Mouse (Mus musculus): ENCODE measurements around the gene Tsfm. TPM values are rescaled to one million over a fixed set of nuclear protein-coding genes. Genes with fewer than 3 reads are reported as not detected.

Tsfm gene
- total RNA-seq, 2 experiments from 2014 or later: 25.8 to 28.0 TPM

DNA sequence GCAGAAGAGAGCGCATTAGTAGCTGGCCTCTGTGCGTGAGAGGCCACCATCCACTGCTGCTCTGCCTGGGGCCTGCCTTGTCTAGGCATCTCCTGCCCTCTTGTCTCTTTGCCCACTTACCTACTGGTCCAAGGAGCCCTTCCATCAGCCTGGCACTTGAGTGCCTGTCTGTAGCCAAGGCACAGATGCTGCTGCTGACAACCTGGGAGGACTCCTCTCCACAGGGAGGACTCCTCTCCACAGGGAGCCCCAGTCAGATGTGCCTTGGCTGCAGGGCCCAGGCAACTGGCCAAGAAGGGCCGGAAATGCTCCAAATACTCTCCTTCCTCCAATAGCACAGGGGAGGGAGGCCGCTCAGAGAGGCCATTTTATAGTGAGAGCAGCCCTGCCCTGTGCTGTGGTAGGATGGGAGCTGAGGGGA is 44.1 kb downstream of the Tsfm start:
- DNase-seq: peak; percentile 62 to 74

DNA sequence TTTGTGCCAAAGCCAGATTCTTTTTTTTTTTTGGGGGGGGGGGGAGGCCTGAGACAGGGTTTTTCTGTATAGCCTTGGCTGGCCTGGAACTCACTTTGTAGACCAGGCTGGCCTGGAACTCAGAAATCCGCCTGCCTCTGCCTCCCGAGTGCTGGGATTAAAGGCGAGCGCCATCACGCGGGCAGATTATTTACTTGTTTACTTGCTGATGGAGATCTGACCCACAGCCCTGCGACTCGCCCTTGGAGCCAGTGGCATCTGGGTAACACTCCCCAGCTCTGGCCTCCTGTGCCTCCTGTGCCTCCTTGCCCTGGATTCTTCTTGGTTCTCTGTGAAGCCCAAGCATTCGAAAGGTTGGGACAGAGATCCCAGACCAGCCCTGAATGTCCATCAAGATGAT is 45.1 kb downstream of the Tsfm start:
- DNase-seq: no peak

DNA sequence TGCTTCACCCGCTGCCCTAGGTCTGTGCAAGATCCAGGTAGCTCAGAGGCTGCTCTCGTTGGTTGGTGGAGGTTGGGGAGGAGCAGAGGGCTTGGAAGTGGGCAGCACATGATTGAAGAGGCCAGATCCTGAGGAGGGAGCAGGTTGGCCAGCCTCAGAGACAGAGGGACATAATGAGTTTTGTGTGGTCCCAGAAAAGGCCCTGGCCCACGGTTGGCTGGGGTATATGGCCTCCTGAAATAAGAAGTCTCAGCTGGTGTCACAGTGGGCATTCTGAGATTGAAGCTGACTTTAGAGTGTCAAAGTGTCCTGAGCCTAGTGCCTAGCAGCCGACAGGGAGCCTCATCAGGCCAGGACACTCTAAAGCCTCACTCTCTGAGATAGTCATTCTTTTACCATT is 45.5 kb downstream of the Tsfm start:
- DNase-seq: no peak

DNA sequence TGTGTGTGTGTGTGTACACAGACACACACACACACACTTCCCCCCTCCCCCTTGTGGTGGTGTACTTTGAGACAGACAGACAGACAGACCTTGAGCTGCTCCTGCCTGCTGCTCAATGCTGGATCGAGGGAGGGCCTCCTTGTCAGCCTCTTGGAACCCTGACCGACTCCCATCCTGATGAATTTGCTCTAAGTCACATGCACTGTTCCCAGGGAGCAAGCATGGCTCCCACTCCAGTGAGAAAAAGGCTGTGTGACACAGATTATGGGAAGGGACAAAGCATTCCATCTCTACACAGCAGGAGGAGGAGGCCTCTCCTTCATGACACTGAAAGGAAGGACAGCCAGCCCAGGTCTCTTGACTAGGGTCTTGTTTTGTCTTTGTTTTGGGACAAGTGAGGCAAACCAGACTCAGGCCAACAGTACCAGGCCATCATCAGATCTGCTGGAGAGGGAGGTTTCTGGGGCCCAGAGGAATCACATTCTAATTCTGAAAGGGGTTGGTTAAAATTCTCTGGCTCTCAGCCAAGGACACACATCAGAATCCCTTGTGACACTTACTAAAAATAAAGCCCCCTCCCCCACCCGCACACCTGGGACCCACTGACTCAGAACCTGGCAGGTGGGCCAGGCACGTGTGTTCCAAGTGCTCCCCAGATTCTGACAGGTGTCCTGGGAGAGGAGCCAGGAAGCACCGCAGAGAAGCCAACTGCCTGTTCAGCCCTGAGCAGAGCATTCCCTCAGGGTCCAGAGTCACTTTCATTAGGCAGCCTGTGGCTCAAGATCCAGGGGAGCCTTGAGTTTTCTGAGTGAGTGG is 46.2 kb downstream of the Tsfm start:
- no peak for DNase-seq

GRCm38 (mm10) chr10:126983193-126983725 is 47.4 kb downstream of the Tsfm start:
- DNase-seq: no peak

GRCm38 (mm10) chr10:126981746-126982145 is 48.9 kb downstream of the Tsfm start:
- no peak for DNase-seq

DNA sequence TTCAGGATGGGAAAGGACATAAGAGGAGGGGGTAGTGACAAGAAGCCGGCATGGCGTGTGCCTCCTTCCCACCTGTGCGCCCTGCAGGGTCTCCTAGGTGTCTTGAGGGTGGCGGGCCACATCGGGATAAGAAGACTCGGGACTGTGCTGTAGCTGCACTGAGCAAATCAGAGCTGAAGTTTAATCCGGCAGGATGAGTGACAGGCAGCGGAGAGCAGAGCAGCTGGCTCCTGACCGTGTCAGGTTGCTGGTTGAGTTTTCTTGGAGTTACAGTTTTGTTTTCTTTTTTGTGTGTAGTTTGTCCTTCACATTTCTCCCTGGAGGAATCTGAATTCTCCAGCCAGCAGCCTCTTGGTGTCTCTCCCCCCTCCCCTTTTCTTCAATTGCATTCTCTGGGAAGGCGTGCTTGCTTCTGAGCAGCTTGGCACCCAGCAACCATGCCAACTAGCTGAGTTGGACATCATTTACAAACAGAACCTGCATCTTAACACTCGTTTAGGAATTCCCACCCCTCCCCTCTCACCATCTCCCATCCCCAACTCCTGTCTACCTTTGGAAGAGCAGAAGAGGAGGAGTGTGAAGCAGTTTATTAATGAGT is 49.6 kb downstream of the Tsfm start:
- no peak for DNase-seq

DNA sequence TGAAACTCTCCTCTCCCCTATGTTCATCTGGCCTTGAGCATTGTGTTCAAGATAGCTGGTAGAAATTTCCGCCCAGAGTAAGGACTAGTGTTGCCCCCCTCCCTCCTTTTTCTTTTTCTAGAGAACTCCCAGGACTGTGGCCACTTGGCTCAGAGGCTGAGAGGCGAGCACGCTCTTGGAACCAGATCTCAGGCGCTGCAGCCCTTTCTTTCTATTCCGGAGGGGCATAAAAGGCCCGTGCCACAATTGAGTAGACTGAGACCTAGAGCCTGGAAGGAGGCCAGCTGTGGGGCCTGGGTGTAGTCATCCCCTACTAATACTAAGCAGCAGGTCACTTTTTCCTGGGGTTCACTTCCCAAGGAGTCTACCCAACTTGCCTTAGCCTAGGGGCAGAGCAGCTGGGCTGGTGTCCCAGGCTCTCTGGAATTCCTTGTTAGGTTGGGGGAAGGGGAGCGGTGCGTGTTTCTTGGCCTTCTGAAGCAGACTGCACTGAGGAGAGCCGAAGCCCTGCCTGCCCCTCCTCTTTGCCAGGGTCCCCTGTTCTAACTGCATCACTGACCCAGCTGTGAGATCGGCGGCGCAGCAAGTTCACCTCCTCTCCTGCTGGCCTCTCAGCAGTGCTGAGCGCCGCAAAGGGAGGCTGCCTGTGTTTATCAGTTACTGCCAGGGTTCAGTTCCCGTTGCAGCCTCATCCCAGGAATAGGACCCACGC is 50.3 kb downstream of the Tsfm start:
- DNase-seq: peak; percentile 60 to 66

GRCm38 (mm10) chr10:126979636-126980151 is 50.9 kb downstream of the Tsfm start:
- DNase-seq: peak; percentile 58 to 74

- DNase-seq: peak; percentile 50 to 53
Measured at GRCm38 (mm10) chr10:126979121-126979635, 51.5 kb downstream of the Tsfm start.

- peak; percentile 99 for DNase-seq
Measured at GRCm38 (mm10) chr10:126978277-126978994, 52.2 kb downstream of the Tsfm start, which contains the start of gene Ctdsp2. Gene Ctdsp2, plus strand, starts transcription at chr10:126978717.

- DNase-seq: no peak
Measured at GRCm38 (mm10) chr10:126977076-126977475, 53.6 kb downstream of the Tsfm start.

- DNase-seq: no peak
Measured at GRCm38 (mm10) chr10:126975706-126976105, 54.9 kb downstream of the Tsfm start.

- DNase-seq: no peak
Measured at GRCm38 (mm10) chr10:126972988-126973387, 57.7 kb downstream of the Tsfm start.

- DNase-seq: no peak
Measured at GRCm38 (mm10) chr10:126972051-126972725, 58.5 kb downstream of the Tsfm start.

GRCm38 (mm10) chr10:126971363-126972050 is 59.1 kb downstream of the Tsfm start:
- DNase-seq: no peak

- DNase-seq: no peak
Measured at GRCm38 (mm10) chr10:126963821-126964220, 66.8 kb downstream of the Tsfm start.

GRCm38 (mm10) chr10:126962966-126963330 is 67.7 kb downstream of the Tsfm start:
- DNase-seq: no peak

- peak; percentile 58 to 65 for DNase-seq
Measured at GRCm38 (mm10) chr10:126962271-126962965, 68.2 kb downstream of the Tsfm start.

DNA sequence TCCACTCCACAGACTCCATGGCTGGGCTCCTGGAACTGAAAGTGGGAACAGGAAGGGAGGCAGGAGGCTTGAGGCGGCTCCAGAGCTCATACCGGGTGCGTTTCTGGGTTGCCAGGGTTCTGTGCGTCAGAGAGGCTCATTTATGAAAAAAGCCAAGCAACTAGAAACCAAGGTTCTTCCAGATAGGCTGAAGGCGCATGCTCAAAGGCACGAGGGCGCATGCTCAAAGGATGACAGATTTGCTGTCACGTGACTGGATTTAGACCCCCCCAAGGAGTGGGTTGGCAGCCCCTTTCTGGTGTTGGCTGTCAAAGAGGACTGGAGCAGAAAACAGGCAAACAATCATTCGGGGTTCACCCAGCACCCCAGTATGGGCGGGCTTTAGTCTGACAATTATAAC is 68.9 kb downstream of the Tsfm start:
- DNase-seq: peak; percentile 47 to 63
